Mouse (Mus musculus): ENCODE data around the gene Tas2r119. TPM values are rescaled to one million over a fixed set of nuclear protein-coding genes. Genes with fewer than 3 reads are reported as not detected.
"Not testable (repeated sequence)": the region's sequence is repeated elsewhere in the genome, so short reads cannot be mapped to it uniquely, and the experiment has no call there.

The Tas2r119 gene
- polyA plus RNA-seq (2017; shearing (Covaris generic)), result not detected

- no peak for ATAC-seq
These were observed at the start of gene Tas2r119 for GRCm38 (mm10) chr15:32176989-32177388. TSS of gene Tas2r119 (plus strand) at chr15:32177289.

DNA sequence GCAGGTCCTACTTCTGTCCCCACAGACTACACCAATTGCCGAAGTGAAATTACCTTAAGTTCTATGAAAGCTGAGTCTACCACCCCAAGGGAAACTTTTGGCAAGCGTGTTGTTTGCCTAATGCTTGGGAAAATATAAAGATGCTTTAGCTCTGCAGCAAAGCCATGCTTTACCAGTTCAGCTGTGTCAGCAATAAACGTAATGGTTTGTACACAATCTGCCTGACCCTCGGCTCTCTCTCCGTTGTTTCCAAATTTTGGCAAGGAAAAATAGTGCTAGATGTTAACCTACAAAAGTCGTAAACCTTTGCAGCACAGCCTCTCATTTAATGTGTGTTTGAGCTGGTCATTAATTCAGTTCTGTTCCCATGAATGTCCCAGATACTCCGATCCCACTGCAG lies 44.8 kb upstream of the Tas2r119 start:
- no peak for ATAC-seq

GRCm38 (mm10) chr15:32141657-32142056 lies 35.4 kb upstream of the Tas2r119 start:
- ATAC-seq, result no peak

GRCm38 (mm10) chr15:32144269-32144668 lies 32.8 kb upstream of the Tas2r119 start:
- no peak for ATAC-seq

DNA sequence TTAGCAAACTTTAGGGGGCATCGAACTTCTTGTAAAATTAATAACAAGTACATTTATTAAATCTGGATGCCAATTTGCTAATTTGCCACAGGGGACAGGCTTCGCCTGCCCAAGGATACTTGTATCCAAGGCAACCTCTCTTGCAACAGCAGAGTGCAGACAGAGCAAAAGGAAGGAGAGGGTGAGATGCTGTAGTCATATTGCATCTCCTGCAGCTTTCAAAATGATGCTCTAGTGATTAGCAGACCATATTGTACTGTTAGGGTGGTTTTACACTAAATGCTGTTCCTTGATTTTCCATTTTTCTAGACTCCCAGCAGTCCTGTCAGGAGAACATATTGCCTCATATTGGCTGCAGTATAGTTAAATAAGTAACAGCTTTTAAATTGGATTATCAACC lies 23.7 kb upstream of the Tas2r119 start:
- no peak for ATAC-seq

DNA sequence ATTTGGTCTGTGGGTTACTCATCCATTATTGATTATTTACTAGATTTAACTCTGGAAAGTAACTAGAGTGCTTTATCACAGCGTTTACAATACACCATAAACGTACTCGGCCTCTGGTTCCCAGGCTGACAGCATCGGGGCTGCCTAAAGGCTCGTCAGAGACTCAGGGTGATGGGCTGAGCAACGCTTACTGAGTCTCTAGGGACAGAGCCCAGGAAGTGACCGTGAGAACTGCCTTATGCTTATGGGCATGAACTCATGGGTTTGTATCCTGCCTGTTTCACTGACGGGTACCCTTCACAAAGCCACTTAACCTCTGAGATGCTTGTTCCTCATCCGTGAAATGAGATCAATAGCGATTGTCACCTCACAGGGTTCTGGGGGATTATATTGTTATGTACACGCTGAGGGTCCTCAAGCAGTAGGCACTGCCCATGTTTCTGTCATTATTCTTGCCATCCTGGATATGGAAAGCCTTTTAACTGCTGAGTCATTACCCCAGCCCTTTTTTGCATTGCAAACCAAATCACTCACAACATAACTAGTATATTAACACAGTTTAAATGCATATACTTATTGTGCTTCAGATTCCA lies 23.1 kb upstream of the Tas2r119 start:
- ATAC-seq, result no peak

GRCm38 (mm10) chr15:32156126-32156525 lies 21.0 kb upstream of the Tas2r119 start:
- ATAC-seq, result no peak

- ATAC-seq, result no peak
These were observed 16.8 kb upstream of the Tas2r119 start for GRCm38 (mm10) chr15:32160281-32160680.

DNA sequence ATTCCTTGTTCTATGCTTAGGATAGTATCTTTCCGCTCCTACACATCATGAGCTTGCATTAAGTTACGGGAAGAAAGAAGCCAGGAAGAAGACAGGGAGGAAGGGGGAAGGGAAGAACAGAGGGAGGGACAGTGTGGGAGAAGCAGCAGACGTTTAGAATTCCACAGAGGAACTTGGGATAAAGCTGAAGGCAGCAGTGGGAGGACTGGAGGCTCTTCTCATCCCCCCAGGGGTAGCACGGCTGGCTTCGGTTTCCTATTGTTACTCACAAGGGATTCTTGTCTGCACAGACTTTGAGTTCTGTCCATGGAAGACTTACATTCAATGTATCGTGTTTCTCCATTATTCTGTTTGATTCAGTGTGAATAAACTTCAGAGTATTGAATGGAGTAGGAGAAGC lies 5.3 kb upstream of the Tas2r119 start:
- ATAC-seq, result no peak

DNA sequence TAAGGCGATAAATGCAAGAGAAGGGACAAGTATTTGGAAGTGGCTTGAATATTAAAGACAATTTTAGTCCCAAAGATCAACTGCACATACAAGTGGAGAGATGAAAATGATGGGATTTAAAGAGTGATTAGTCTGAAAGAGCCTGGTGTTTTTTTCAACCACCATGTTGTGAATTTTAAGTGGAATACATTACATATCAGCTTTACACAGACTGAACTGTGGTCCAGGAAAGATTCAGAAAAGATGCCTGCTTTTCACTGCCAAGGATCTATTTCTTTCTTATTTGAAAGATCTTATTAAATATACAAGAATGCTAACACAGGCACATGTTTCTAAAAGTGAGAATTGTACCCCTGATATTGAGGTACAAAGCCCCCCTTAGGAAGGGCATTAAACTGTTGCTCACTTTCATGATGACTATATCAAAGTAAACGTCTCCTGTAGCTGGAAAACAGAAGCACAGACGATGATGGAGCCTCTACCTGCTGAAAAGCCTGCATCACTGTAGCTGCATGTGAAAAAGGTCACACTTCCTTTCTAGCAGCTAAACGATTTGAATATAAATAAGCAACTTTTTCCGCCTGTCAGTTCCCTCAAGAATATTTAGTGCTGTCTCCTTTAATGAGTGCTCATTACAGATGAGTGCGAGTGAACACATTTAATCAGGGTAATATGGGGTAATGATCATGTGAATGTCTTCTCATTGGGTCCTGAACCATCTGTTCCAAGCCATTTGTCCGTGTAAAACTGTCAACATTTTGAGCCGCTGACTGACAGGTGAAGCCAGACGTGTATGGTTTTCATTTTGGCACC lies 4.7 kb upstream of the Tas2r119 start:
- no peak for ATAC-seq

- no peak for ATAC-seq
These were observed 4.1 kb upstream of the Tas2r119 start for GRCm38 (mm10) chr15:32172988-32173329.

DNA sequence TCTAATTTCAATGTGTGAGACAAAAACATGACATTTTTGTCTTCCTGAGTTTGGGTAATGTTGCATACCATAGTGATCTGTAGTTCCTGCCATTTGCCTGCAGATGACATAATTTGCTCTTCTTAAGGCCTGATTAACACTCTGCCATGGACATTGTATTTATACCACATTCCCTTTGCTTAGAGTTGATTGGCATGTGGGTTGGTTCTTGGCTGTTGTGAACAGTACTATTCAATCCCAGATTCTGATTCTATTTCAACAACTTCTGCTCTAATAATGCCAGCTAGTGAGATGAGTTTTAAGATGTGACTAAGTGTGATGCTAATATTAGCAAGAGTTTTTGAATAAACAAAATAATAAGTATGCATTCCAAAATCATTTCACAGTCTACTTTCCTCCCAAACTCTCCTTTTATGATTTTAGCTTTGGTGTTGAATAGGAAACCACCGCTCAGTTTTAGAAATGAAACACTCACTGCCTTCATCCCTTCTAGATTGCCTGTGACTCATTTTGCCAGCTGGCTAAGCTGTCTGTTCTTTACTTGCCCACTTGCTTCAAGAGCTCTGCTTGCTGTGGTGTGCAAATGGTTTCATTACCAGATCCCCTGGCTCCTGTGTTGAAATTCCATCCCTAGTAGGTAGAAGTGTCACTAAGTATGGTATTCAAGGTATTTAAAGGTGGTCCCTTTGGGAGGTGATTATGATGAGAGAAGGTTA lies 3.1 kb downstream of the Tas2r119 start:
- no peak for ATAC-seq

GRCm38 (mm10) chr15:32182026-32182425 lies 4.9 kb downstream of the Tas2r119 start:
- no peak for ATAC-seq

DNA sequence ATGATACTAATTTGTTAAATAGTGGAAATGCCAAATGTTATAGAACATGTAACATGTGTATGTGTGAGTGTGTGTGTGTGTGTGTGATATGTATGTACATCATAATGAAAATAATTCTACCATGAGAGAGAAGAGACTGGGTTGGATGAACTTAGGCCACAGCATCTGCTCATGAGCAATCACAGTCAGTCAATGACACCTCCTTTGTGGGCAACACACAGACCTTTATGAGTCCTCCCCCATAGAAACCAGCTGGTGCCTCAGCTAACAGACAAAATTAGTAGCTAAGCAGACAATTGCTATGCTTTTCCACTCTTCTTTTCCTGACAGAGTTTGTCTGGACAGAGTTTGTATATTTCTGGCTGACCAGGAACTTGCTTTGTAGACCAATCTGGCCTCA lies 7.9 kb downstream of the Tas2r119 start:
- no peak for ATAC-seq

DNA sequence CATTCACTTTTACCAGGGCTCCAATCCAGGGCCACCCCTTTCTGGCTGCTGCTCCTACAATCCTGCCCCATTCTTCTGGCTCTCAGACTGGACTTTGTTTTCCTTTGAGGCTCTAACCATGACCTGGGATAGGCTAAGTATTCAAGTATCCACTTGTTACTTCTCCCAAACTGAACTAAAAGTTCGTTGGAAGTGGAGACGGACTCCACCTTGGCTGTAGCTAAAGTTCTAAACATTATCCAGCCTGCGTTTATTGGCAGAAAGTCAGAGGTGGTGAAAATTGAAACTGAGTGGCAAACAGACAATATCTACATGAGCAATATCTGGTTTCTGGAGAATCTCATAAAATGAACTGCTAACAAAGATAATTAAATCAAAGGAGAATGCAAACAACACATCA lies 12.8 kb downstream of the Tas2r119 start:
- ATAC-seq, result no peak

GRCm38 (mm10) chr15:32190436-32190835 lies 13.3 kb downstream of the Tas2r119 start:
- ATAC-seq, result no peak

DNA sequence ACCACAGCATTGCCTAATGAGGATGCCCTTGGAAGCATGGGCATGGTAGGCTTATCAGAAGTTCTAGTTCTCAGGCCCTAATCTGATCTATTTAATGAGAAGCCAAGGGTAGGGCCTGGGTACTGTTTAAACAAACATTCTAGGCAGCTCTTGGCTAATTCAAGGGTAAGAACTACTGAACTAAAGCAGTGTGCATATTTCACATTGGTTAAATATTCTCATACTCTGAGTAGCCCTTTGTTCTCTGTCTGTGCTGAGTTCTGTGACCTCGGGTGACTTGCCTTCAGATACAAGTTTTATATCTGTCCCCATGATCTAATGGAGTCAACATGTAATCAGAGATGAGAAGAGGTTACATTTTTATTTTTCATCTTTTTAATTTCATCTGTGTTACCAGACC lies 15.9 kb downstream of the Tas2r119 start:
- ATAC-seq, result no peak

DNA sequence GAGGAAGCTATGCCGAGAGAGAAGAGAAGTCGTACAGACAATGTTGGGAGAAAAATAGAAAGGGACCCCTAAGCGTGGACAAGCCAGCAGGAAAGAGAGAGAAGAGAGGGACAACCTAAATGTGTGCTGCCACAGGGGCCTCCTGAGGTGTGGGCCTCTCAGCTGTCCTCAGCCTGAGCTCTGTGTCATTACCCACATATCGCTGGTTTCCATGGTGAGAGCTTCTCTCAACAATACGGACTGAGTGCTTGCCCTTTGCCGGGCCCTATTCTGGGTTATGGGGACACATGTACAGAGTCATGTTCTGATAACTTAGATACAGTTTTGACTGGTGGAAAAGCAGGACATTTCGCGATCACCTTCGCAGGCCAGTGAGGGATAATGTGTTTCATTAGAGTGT lies 21.0 kb downstream of the Tas2r119 start:
- ATAC-seq, result no peak

DNA sequence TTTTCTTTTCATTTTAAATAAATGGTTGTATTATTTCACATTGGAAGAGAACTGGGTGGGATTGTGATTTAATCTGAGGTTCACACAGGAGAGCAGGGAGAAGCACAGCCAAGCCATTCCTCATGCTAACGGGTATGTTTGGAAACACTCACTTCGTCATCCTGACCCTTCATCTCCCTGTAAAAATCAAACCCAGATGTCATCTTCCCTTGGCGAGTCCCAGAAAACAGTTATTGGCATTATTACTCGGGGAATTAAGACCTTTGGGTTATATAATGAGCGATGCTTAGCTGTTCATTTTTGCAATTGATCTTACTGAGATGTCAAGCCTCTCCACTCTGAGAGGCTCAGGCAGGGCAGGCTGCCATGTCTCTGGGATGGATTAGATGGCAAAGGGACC lies 21.5 kb downstream of the Tas2r119 start:
- ATAC-seq, result no peak

- ATAC-seq, result no peak
These were observed 26.2 kb downstream of the Tas2r119 start for GRCm38 (mm10) chr15:32203242-32203641.

GRCm38 (mm10) chr15:32204908-32205307 lies 27.8 kb downstream of the Tas2r119 start:
- ATAC-seq, result no peak

DNA sequence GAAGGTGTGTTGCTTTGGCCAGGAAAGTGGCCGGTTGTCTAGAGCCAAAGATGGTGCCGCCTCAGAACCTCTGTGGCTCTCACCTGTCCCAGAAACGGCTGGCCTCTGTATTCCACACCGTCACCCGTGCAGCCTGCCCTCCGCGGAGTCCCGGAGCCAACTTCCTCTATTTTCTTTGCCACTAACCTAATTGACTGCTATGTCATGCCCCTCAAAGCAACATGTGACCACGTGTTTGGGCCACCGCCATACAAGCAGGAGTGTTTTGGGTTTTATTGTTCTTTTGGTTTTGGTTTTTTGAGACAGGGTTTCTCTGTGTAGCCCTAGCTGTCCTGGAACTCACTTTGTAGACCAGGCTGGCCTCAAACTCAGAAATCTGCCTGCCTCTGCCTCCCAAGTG lies 37.6 kb downstream of the Tas2r119 start:
- not testable (repeated sequence) for ATAC-seq

DNA sequence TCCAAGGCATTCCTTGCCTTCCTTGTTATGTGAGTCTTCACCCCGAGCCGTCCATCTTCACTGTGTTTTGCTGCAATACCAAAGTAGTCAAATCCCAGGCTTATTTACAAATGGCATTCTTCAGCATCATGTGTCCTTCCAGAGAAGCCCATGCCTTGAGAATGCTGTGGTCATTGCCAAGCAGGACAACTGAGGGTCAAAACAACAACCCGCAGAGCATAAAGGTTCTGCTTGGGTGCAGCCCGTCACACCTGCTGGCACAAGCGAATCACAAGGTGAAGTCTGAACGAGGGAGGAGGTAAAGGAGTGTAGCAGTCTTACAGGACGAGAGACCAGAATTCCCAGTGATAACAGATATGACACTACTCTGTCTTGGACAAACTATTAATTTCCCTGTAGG lies 45.9 kb downstream of the Tas2r119 start:
- ATAC-seq, result no peak

DNA sequence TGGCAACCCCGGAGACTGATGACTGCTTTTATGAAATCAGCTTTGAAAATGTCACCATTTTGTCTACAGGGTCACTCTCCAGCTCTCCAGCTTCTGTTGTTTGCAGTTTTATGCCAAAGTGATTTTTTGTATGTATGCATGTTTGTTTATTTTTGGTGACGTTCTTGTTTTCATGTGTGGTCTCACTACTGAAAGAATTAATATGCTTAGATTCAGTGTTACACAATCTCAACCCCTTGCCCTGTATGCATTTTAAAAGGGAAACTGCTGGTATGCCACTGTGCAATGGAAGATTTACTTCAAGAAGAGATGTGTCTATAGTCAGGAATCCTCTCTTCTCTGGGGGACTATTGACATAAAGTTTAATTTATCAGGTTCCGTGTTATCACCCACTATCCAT lies 48.3 kb downstream of the Tas2r119 start:
- no peak for ATAC-seq

All from CD4-positive, CD25-positive, alpha-beta regulatory T cell, adult 4 months (primary cell).